Mouse (Mus musculus) pancreas, adult 10 weeks (tissue): Measurements from ENCODE around the gene Vmn2r105. TPM values are rescaled to one million over a fixed set of nuclear protein-coding genes. Genes with fewer than 3 reads are reported as not detected.

Experiments used
- polyA plus RNA-seq: library from polyadenylated mRNA; stranded (reverse); fragments of 350-450 nt; fragmentation: Illumina TruSeq; extraction: RNeasy Lipid Tissue Mini Kit (QIAGEN cat#74804); gene quantifications from one replicate; pipeline ENCODE4 v1.2.3, GENCODE M21; 2015; ENCODE audit warnings: low read depth, low replicate concordance; ENCODE audit not compliant: insufficient read depth

Vmn2r105 gene
- not detected for polyA plus RNA-seq

GRCm38 (mm10) chr17:20234952-20235351 is at the start of gene Vmn2r105:
Vmn2r105 (minus strand) TSS chr17:20235052.

DNA sequence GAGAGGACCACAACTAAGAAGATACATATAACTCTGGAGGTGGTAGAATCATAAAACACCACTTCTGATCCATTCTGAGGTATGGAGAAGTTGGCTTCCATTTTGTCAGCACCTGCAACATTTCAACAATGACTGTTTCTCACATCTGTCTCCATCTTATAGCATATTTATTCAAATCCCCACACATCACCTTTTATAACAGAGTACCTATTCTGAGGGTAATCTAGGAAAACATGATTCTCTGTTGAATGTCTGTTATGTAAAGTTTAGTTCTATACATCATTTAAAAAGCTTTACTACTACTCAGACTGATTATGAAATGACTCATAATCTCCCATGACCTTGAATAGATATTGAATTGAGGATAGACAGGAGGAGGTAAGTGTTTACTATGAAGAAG is 51.9 kb downstream of the Vmn2r105 start, which contains the start of gene Fpr-rs6:
Gene Fpr-rs6, minus strand, starts transcription at position 101 of the 400 bp plus-strand sequence.

Other genes starting within 250 kb of the Vmn2r105 start
- gene Vmn2r104, start 186.7 kb downstream of the Vmn2r105 start, polyA plus RNA-seq = not detected
- gene Fpr-rs7, start 120.8 kb downstream of the Vmn2r105 start, polyA plus RNA-seq = not detected
- not detected for gene Fpr-rs6, start 52.0 kb downstream of the Vmn2r105 start, polyA plus RNA-seq
- not detected for gene Vmn2r106, start 50.5 kb upstream of the Vmn2r105 start, polyA plus RNA-seq
- gene Vmn2r107, start 110.2 kb upstream of the Vmn2r105 start, polyA plus RNA-seq = not detected
- not detected for gene Vmn1r224, start 179.1 kb upstream of the Vmn2r105 start, polyA plus RNA-seq
- not detected for gene Vmn2r108, start 246.3 kb upstream of the Vmn2r105 start, polyA plus RNA-seq